Mouse (Mus musculus): ENCODE measurements around the gene Ccl2. TPM values are rescaled to one million over a fixed set of nuclear protein-coding genes. Genes with fewer than 3 reads are reported as not detected.

The Ccl2 gene
- total RNA-seq (2021), result not detected
- long read RNA-seq, experiment 1, result 0 reads
- long read RNA-seq, experiment 2, result 0 reads

DNA sequence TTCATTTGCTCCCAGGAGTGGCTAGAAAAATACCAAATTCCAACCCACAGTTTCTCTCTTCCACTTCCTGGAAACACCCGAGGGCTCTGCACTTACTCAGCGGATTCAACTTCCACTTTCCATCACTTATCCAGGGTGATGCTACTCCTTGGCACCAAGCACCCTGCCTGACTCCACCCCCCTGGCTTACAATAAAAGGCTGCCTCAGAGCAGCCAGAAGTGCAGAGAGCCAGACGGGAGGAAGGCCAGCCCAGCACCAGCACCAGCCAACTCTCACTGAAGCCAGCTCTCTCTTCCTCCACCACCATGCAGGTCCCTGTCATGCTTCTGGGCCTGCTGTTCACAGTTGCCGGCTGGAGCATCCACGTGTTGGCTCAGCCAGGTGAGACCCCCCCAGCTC lies at the start of gene Ccl2:
Ccl2 (plus strand) TSS at position 216 of the 400 bp plus-strand sequence.
- peak; percentile 32 to 73 for DNase-seq (ENCODE audit: low spot score in 2 of 2)

DNA sequence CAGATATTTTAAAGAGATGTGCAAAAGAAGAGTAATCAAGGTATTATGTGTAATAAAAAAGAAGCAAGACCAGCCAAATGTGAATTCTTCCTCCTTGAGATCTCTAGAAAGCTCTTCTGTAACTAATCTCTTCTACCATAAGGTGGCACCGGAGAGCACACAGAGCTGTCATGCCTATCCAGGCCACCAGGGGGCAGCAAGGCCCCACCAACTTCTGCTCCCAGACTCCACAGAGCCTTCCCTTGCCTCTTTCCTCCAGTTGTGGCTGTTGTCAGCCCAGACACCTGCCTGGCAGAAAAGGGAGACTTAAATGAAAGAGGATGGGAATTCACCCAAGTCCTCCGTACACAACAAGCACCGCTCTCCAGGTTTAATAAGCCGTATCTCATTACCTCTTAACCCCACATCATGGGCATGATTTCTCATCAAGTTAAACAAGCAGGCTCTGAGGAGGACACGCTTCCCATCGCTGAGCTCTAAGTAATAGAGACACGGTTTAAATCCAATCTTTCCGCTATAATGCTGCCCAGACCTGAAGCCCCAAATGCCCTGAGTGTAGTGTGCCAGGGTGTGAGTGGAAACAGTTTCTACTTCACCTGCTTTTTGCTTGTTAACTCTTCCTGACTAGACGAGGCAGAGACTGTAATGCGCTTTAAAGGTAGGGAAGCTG lies 39.1 kb upstream of the Ccl2 start:
- peak; percentile 81 to 86 for DNase-seq (ENCODE audit: low spot score in 2 of 2)

DNA sequence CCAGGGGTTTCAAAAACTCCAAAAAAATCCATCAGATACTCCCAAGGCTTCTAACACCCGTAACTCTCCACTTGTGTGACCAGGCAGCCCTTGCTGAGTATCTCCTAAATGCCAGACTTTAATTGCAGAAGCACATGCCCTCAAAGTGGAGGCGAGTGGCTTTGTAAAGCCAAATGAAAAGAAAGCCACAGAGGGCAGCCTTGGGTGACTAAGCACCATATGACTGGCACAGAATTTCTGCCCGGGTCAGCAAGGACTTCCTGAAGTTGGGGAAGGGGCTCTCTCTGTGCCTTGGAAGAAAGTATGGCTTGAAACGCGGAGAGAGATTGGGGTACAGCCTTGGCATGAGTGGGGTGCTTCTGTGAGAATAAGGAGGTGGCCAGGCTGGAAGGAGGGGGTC lies 38.3 kb upstream of the Ccl2 start:
- no peak for DNase-seq (ENCODE audit: low spot score in 2 of 2)

DNA sequence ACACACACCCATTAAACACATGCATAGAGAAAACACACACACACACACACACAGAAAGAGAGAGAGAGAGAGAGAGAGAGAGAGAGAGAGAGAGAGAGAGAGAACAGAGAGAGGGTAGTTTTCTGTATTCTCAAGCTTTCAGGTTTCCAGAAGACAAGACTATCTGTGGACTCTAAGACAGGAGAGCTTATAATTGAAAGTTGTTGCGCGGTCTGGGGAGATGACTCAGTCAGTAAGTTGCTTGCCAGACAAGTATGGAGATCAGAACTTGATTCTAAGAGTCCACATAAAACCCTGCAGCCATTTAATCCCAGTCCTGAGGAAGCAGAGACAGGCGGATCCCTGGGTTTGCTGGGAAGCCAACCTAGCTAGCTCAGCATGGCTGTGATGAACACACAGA lies 36.7 kb upstream of the Ccl2 start:
- no peak for DNase-seq (ENCODE audit: low spot score in 2 of 2)

DNA sequence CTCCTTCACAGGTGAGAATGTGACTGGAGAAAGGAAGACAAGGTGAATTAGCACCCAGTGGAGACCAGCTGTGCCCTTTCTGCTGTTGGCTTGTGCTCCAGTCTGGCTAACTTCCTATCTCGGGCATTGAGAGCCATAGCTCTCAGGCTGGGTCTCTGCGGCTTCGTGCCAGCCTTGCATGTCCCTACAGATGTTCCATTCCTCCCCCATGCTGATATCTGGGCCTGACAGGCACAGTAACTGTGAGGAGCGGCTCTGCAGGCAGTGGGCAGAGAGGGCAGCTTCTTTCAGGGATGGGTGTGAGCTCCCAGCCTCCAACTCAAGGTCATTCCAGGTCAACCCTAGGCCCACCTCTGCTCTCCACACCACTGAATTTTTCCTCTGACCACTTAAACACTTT lies 35.9 kb upstream of the Ccl2 start:
- no peak for DNase-seq (ENCODE audit: low spot score in 2 of 2)

DNA sequence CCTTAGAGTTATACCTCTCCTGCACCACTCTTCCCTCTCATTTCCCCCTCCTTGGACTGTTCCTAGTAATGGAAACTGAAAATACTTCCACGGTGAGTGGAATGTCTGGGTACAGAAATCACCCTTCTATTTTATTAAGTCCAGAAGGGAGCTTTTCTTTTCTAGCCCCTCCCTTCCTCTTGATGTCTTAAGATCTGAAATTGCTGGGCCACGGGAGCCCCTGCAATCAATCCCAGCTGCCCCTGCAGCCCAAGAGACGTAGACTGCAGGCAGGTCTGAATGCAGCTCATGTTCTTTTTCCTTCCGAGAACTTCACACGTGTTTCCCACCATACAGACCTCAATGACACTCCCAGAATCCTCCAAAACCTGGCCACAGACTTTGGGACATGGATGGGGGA lies 34.8 kb upstream of the Ccl2 start:
- no peak for DNase-seq (ENCODE audit: low spot score in 2 of 2)

DNA sequence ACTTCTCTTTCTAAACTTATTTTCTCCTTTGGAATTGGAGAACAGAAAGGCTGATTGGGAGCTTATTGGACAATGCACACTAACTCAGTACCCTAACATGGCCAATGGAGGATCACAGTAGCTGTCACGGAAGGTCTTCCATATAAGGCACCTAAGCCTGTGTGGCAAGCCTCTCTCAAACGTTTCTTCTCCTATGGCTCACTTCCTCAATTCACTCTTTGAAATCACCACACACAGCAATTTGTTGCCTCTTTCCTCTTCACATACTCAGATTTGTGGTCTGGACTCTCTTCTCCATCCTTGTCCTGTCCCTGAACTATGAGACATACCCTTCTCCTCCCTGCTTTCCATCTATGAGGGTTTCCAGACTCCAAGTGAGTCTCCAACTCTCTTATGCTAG lies 30.6 kb upstream of the Ccl2 start:
- no peak for DNase-seq (ENCODE audit: low spot score in 2 of 2)

DNA sequence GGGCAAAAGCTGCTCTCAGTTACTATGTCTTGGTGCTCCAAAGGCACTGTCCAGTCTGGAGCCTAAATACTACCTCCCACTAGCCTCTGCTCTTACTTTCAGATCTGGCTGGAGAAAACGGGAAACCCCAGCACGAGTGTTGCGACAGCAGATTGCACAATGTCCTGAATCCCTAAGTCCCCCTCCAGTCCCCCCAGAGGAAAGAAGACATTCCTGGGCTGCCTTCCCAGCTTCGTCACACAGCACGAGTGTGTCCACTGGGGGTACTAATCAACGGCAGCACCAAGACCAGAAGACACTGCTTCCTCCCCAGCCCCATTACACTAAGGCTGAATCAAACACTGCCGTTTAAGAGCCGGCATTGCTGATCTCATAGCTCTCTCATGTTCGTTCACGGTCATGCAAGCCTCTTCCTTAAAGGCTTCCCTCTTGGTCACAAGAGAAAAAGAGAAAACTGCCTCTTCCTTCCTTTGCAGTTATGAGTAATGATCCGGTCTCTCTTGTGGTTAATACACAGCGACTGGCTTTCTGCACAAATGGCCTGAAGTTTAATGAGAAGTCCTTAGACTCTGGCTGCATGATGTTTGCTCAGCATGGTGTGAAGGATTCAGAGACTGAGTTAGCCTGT lies 28.5 kb upstream of the Ccl2 start:
- DNase-seq (ENCODE audit: low spot score in 2 of 2), result no peak

DNA sequence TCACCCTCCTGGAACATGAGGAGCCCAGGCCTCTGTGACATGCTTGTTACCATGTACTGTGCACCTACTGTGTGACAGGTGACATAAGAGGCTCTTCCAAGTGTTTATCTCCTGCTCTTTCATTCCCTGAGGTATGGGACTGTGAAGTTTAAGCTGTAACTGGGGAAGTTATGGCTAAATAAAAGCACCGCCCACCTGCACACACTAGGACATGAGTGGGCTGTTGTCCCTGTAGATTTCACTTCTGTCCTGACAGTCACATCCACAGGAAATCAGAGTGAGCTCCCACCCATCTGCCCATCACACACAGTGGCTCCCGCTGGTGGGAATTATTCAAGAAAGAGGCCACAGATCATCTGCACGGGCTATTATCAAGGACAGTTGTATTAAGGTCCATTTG lies 25.3 kb upstream of the Ccl2 start:
- DNase-seq (ENCODE audit: low spot score in 2 of 2), result no peak

DNA sequence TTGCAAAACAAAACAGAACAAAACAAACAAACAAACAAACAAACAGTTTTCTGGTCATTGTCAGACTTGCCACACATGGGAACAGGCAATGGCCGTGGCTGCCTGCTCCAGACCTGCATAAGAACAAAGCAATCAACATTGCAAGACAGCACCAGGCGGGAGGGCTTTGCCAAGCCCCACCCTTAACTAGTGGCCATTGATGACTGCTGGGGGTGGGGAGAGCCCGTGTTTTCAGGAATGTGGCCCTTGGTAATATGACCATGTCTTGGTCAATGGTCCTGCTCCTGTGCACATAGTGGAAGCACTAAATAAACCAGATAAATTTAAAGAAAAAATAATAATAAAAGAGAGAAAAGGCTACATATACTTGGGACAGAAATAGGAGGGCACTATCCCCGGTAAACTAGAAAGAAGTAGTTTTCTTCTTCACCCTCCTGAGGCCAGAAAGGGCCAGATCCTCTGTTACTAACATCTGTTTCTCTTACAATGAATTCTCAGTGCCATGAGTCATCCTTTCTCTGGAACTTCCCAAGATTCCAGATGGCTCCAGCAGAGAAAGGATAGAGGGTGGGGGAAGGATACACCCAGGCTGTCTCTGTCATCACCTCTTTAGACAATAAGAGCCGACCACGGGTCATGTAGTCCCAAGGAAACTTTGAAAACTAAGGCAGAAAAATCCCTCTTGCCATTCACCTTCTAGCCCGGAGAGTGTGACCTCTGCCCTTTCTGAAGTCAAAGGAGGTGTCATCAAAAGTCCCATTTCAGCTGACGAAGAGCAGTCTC lies 23.8 kb upstream of the Ccl2 start:
- DNase-seq (ENCODE audit: low spot score in 2 of 2), result no peak

DNA sequence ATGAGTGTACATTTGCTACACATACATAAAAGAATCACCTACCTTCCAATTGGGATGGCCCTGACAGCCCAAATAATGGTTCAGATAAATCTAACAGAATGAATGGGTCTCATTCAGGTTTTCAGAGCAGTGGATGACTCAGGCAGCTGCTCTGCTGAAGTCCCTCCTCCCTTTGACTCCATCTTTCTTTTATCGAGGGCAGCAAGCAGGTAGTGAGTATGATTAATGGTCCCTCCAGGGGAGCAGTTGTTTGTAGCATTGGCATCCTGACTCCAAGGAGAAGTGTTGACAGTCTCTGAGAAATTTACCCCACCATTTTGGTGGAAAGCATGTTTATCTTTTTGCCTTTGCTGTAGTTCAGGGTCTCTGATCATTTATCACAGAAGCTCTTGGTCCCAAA lies 21.6 kb upstream of the Ccl2 start:
- no peak for DNase-seq (ENCODE audit: low spot score in 2 of 2)

DNA sequence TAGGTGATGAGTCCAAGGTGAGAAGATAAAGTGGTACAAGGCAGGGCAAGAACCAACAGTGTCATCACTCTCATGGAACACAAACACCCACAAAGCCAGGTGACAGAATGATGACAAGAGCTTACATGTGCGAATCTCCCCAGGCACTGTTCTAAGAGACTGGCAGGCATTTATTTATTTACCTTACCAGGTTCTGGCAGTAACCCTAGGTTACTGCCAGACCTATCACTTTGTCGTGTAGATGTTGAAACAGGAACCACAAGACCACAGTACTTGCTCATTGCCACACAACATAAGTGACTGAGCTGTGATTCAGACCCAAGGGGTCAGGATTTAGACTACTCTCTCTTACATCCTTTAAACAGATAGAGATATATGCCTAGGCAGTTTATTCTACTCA lies 20.3 kb upstream of the Ccl2 start:
- no peak for DNase-seq (ENCODE audit: low spot score in 2 of 2)

DNA sequence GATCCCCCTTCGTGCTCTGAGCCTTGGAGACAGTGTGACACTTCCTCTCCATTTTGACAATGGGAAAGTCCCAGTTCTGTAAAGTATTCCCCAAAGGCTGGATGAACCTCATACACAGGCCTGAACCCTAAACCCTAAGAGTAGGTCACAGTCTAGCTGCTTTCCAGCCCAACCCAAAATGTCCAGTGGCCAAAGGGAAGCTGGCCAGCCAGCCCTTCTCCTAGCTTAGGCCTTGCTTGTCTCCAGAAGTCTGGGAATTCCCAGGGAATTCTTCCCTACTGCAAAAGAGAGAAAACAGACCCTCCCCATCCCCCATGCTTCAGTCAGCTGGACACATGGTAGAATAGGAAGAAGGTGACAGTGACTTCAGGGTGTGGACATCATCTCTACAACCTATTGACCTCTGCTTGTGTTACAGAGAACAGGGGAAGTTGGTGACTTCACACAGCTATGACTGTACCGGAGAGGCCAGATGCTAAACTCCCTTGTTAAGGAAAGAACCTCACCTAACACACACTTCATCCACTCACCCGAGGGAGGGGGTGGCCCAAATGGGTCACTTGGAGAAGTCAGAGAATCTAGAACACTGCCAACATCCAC lies 19.1 kb upstream of the Ccl2 start:
- no peak for DNase-seq (ENCODE audit: low spot score in 2 of 2)

DNA sequence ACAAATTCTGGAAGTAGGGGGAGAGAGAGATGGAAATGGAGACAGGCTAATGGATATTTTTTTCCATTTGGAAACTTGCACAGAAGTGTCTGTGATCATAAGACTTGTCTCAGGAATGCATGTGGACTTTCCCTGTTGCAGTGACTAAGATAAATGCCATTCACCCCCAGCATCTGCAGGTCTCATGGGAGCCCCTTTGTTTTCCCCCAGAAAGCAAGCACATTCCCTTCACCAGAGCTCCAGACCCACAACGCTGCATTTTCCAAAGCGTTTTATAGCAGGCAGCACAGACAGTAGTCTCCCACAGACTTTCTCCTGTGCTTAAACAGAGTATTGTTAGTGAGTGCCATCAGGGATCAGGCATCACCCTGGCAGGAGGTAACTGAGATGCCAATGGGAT lies 16.0 kb upstream of the Ccl2 start:
- DNase-seq (ENCODE audit: low spot score in 2 of 2), result no peak

DNA sequence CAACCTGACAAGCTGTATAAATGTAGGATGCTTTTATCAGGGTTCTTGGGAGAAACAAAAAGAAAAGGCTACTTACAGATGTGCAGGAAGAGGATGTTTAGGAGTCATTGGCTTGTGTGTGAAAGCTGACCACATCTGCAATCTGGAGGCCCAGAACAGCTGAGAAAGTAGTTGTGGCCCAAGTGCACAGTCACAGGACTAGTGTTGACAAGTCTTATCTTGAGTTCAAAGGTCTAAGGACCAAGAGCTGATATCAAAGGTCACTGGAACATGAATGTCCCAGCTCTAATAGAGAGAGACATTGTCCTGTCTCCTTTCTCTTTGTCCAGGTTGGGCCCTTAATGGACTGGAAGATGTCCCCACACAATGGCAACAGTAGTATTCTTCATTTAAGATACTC lies 15.6 kb upstream of the Ccl2 start:
- DNase-seq (ENCODE audit: low spot score in 2 of 2), result no peak

DNA sequence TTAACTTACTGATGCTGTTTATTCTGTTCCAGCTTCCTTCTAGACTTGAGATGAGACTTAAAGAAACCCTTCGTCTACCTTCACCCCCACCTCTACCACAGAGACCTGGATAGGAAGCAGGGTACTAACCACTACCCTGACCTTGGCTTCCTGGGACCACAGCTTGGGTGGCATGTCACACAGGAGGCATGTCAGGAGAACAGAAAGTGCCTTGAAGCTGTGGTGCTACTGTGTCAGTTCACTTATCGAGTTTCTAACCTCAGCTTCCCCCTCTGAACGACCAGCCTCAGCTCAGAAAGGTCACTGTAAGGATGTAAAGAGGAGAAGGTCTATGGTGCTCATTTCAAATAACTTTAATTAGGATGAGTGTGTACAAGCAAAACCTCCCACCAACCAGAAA lies 14.0 kb upstream of the Ccl2 start:
- DNase-seq (ENCODE audit: low spot score in 2 of 2), result no peak

DNA sequence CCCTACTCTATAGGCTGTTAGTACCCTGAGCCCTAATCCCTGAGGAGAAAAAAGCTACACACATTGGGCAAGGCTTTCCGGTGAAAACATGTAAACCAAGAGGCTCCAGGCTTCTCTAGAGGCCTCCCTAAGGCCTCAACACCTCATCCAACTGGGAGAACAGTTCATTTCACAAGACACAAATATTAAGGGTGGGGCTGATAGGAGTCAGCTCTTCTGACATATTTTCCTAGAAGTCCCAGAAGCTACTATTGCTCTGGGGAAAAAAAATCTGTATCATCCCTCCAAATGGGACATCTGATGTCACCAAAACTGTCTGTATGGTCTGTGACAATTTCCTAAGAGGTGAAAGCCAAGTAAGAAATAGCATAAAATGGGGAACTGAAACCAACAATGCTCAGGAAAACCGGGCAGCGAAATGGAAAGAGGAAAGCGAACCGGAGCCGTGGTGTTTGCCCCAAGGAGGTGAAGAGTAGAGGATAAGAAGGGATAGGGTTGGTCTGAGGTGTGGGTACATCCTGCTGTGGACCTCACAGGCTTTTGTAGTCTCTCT lies 12.8 kb upstream of the Ccl2 start:
- DNase-seq (ENCODE audit: low spot score in 2 of 2), result no peak

DNA sequence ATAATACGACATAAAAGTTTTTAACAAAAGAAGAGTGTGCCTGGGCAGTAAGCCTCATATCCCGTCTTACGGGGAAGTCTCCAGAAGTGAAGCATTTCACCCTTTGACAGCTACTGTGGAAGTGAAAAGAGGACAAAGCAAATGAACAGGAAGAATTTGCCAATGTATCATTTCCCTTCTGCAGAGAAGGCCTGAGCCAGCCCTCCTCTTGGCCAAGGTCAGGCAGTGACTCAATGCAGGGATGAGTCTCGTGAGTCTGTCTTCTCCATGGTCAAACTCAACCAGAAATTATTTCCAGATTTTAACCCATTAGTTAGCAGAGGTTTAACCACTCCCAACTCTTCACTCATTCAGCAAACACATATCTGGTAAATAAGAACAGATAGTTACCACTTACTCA lies 11.6 kb upstream of the Ccl2 start:
- no peak for DNase-seq (ENCODE audit: low spot score in 2 of 2)

DNA sequence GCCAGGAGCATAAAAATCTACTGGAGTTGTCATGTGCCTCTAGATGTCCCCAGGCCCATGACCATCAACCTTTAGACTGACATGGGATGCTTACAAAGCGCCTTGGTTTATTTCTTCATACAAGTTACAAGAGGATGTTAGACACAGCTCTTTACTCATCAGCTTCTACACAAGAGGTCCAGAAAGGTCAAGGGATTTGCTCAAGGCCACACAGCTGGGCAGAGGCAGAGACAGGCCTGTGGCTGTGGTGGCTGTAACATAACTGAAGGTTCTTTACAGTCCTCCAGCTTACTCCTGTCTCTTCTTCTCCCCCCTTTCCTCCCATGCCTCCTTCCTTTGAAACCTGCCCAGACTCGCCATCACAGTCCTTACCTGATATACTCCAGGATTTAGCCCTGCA lies 5.2 kb upstream of the Ccl2 start:
- no peak for DNase-seq (ENCODE audit: low spot score in 2 of 2)

DNA sequence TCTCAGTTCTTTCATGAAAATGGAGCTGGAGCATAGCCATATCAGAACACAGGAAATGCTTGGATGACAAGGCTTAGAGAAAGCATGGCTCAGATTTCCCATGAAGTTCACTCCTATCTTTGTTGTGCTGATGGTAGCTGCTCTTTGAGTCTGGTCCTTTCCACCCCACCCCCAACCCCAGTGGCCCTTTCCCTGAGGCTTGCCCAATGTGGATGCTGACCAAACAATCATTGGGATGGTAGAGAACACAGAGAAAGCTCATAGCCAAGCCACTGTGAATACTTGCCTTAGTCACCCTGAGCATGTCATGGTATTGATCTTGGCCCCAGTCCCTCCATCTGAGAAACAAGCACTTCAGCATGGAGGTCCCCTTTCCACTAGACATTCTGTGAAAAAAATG lies 3.2 kb upstream of the Ccl2 start:
- DNase-seq (ENCODE audit: low spot score in 2 of 2), result no peak

DNA sequence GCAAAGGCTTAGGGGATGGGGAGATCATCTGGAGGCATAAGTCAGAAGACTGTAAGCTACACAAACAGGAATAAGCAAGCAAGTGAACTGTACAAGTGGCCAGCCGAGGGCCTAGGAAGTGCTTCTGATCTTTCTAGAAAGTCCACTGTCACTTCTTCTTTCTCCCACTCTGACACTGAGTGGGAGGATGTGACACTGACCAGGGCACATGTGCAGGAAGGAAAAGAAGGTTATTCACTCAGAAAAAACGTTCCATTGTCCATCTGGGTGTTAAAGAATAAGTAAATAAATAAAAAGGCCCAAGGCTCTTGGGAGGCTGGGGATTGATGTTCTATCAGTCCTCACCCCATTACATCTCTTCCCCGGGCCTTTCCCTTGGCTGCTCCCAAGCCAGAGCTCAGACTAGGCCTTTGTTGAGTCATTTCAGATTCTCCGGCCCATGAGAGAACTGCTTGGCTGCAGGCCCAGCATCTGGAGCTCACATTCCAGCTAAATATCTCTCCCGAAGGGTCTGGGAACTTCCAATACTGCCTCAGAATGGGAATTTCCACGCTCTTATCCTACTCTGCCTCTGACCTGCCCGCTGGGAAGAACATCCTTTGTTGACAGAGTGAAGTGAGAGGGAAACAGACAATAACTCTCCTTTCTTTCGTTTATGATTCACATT lies 2.6 kb upstream of the Ccl2 start:
- no peak for DNase-seq (ENCODE audit: low spot score in 2 of 2)

Data from layer of hippocampus, postnatal 14 days (tissue).